Mouse (Mus musculus) urinary bladder, postnatal 36 days (tissue): Measurements from ENCODE around the gene Mef2b.

Experiments used
- DNase-seq, 2 experiments: peaks; one replicate each; pipeline ENCODE4 v3.0.0; 2022; ENCODE audit warnings: low spot score in 2 of 2, mixed read lengths in 1 of 2

The Mef2b gene

GRCm38 (mm10) chr8:70134086-70134485 is 5.4 kb upstream of the Mef2b start:
- DNase-seq: no peak

DNA sequence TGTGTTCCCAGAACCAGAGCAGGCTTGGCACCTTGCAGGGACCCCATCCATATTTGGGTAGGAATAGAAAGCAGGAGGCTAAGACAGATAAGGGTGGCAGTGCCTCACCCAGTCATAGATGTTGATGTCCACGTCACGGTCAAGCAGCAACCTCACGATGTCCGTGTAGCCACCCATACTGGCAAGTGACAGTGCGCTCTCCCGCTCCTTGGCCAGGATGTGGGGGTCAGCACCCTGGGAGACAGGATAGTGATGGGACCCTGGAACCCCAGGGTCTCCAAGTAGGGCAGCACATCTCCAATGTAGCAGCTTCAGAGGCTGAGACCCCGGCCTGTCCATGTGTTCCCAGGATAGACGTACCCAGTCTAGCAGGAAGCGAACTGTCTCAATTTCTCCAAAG is 4.6 kb upstream of the Mef2b start:
- no peak for DNase-seq

DNA sequence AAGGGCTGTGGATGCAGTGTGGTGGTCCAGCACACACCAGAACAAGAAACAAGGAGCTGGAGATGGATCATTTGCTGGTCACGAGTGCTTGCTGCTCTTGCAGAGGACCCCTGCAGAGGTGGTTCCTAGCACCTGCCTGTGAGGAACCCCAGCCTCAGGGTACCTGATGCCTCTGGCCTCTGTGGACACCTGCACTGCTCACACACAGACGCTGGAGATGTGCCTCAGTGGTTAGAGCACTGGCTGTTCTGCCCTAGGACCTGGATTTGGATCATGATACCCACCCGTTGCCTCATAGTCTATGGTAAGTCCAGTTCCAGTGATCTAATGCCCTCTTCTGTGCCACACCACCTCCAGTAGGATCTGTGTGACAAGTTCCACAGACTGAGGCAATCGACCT is 2.9 kb upstream of the Mef2b start:
- no peak for DNase-seq

- no peak for DNase-seq
Measured at GRCm38 (mm10) chr8:70137890-70138289, 1.6 kb upstream of the Mef2b start.

DNA sequence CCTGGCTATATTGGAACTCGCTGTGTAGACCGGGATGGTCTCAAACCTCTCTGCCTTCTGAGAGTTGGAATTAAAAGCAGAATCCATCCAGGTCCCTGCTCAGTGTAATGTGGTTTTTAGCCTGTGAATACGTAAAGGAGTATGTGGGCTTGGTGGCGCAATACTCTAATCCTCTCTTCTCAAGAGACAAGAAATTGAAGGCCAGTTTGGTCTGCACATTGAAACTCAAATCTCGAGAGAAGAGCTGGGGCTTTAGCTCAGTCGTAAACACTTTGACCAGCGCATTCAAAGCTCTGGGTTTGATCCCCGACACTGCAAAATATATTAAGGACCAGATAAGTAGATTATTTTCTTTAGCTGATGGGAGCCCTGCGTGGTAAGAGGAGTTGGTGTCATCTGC is 470 bp downstream of the Mef2b start:
- no peak for DNase-seq

GRCm38 (mm10) chr8:70147678-70148607 is 8.4 kb downstream of the Mef2b start:
- no peak for DNase-seq

- DNase-seq: no peak
Measured at GRCm38 (mm10) chr8:70150158-70150557, 10.6 kb downstream of the Mef2b start.

- peak; percentile 41 to 60 for DNase-seq
Measured at GRCm38 (mm10) chr8:70152537-70153257, 13.2 kb downstream of the Mef2b start.

GRCm38 (mm10) chr8:70157240-70157800 is 17.8 kb downstream of the Mef2b start:
- DNase-seq: no peak

DNA sequence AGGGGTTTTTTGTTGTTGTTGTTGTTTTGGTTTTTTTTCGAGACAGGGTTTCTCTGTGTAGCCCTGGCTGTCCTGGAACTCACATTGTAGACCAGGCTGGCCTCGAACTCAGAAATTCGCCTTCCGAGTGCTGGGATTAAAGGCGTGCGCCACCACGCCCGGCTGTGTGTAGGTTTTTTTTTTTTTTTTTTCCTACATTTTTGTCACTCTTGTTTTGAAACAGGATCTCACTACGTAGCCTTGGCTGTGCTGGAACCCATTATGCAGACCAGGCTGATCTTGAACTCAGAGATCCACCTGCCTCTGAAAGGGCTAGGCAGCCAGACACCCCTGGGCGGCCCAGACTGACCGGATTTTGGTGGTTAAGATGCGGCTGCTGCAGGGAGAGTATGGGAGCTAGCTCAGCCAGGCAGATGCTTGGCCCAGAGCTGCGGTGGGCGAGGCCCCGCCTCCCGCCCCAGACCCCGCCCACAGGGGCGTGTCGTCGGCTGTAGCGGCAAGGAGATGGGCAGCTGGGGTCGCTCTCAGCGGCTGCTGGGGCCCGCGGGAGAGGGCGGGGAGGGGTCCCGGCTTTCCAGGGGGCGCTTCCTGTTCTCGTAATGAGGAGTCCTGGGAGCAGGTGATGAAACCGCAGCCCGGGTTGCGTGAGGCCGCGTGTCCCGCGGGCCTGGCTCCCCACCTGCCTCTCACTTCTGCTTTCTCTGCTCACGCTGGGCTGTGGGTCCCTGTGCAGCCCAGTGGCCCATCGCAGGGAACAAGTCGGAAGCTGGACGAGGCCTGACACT is 18.8 kb downstream of the Mef2b start:
- peak; percentile 46 to 54 for DNase-seq

GRCm38 (mm10) chr8:70159211-70159610 is 19.7 kb downstream of the Mef2b start:
- no peak for DNase-seq

DNA sequence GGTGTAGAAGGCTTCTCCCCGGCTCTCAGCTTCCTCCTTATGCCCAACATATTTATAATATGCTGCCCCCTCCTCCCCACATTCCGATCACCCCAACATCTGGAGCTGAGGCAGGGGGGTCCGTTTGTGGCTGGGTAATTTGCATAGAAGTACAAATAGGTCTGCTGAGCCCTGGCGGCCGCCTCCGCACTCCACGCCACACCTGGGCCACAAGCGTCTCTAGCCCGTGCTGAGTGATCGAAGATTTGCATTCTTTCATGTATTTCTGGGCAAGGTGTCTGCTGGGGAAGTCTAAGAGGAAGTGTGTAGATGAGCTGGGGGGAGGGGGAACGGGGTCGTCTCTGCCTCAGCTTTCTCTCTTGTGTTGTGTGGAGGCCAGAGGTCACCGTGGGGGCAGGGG is 20.5 kb downstream of the Mef2b start:
- DNase-seq: no peak

DNA sequence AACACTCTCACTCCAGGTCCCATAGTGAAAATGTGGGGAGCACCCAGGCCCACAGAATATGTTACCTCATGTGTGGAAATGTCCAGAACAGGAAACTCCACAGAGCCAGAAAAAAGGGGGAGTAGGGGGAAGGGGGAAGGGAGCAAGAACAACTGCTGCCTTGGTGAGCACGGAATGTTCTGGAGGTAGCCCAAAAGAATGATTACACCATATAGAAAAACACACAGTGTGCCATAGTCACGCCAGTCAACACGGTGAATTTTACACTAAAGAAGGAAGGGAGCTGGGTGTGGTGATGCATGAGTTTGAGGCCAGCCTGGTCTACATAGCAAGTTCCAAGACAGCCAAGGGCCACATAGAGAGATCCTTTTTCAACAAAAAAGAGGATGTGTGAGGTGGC is 23.8 kb downstream of the Mef2b start:
- DNase-seq: no peak

GRCm38 (mm10) chr8:70166504-70167110 is 27.1 kb downstream of the Mef2b start:
- peak; percentile 32 to 55 for DNase-seq

GRCm38 (mm10) chr8:70170116-70170515 is 30.6 kb downstream of the Mef2b start:
- DNase-seq: no peak

DNA sequence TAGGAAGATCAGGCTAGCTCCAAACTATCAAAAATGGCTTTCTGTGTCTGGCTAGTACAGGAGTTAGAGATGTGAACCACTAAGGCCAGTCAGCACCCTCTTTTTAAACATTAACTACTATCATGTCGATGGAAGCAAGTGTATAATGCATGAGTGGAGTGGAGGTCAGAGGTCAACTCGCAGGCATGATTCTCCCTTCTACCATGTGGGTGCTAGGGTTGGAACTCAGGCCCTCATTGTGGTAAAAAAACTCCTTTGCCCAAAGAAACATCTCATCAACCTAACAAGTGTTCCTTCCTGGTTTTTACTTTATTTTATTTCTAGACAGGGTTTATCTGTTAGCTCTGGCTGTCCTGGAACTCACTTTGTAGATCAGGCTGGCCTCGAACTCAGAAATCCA is 31.2 kb downstream of the Mef2b start:
- no peak for DNase-seq

- DNase-seq: no peak
Measured at GRCm38 (mm10) chr8:70171240-70171639, 31.7 kb downstream of the Mef2b start.

GRCm38 (mm10) chr8:70172043-70172681 is 32.7 kb downstream of the Mef2b start, which contains the start of gene Tmem161a:
TSS of gene Tmem161a (plus strand) at chr8:70172356.
- peak; percentile 86 to 92 for DNase-seq

DNA sequence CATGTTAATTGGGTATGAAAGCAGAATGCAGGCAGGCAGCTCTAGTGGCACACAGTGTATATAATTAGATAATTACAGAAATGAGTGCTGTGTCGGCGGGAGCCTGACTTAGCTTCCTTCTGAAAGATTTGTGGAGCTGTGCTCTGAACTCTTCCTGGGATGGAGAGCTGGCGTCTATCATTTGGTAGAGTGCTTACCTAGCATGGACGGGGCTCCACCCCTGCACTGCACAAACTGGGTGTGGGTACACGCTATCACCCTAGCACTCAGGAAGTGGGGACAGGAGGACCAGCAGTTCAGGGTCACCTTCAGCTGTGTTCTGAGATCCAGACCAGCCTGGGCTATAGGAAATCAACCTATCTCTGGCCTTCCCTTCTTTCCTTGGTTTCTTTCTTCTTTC is 33.8 kb downstream of the Mef2b start:
- no peak for DNase-seq

GRCm38 (mm10) chr8:70174079-70174478 is 34.6 kb downstream of the Mef2b start:
- DNase-seq: no peak

DNA sequence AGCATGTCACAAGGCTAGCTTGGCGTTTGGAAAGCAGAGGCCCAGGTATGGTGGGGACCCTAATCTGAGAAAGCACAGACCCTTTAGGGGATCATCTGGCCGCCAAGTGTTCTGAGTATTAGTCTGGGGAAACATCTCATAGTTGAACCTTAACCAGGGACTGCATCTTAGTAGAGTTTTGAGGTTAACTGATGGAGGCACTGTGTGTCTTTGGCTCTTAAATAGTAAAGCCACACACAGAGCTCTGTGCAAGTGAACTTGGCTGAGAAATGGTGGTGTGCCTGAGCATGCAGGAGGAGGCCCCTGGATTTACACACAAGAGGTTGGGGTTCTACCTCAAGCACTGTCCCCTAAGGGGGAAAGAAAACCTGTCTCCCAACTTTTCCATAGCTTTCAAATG is 38.7 kb downstream of the Mef2b start:
- DNase-seq: no peak
